Mouse (Mus musculus) small intestine, adult 2 months (tissue): ENCODE results near the gene Ulk4.

Experiments
- CTCF ChIP-seq: fragments of 200-500 bp; IDR thresholded peaks from 2 replicates; pipeline ENCODE4 v1.5.1; 2012; ENCODE audit warnings: low read depth, mild to moderate bottlenecking, control low read depth, inconsistent platforms, low read length, moderate library complexity, mixed read lengths; ENCODE audit not compliant: insufficient replicate concordance, insufficient read length; ENCODE audit errors: extremely low read depth
- POLR2A ChIP-seq: fragments of 200-500 bp; IDR thresholded peaks from 2 replicates; pipeline ENCODE4 v1.6.1; 2012; ENCODE audit warnings: low read depth, mild to moderate bottlenecking, control low read depth, inconsistent platforms, low read length, moderate library complexity

- TF ChIP-seq POLR2A: no peak
- no peak for TF ChIP-seq CTCF
Measured at GRCm38 (mm10) chr9:120958560-120958959, 318.4 kb downstream of the Ulk4 start.
